Mouse (Mus musculus) lung, embryonic 14.5 days (tissue): ENCODE data around the gene Osm. TPM values are rescaled to one million over a fixed set of nuclear protein-coding genes. Genes with fewer than 3 reads are reported as not detected.

Source experiments
- ATAC-seq: fragments of 200-750 bp; cut with Nextera tagmentation; 2 replicates; pipeline ENCODE4 v1.8.0; 2017; ENCODE audit warnings: mild to moderate bottlenecking, moderate TSS enrichment, moderate library complexity; ENCODE audit not compliant: insufficient read depth
- DNase-seq: peaks from one replicate; pipeline ENCODE4 v3.0.0-alpha.2; 2015
- H3K27ac ChIP-seq: fragments of 300-500 bp; sonication (generic); 2 replicates; pipeline ENCODE4 v1.5.1; 2014; ENCODE audit warnings: low read depth, mild to moderate bottlenecking, moderate library complexity
- H3K27me3 ChIP-seq: fragments of 300-500 bp; sonication (generic); 2 replicates; pipeline ENCODE4 v1.6.1; 2014; ENCODE audit warnings: low read length, control low read depth; ENCODE audit not compliant: insufficient read depth
- H3K36me3 ChIP-seq: fragments of 300-500 bp; sonication (generic); 2 replicates; pipeline ENCODE4 v1.6.1; 2014; ENCODE audit warnings: control low read depth; ENCODE audit not compliant: insufficient read depth
- H3K4me1 ChIP-seq: fragments of 300-500 bp; sonication (generic); 2 replicates; pipeline ENCODE4 v1.6.1; 2014; ENCODE audit warnings: antibody characterized with exemption, control low read depth; ENCODE audit not compliant: insufficient read depth
- H3K4me2 ChIP-seq: fragments of 300-500 bp; sonication (generic); 2 replicates; pipeline ENCODE4 v1.6.1; 2014; ENCODE audit warnings: mild to moderate bottlenecking
- H3K4me3 ChIP-seq: fragments of 300-500 bp; sonication (generic); 2 replicates; pipeline ENCODE4 v1.5.1; 2014; ENCODE audit warnings: low read depth, low read length
- H3K9ac ChIP-seq: fragments of 300-500 bp; sonication (generic); 2 replicates; pipeline ENCODE4 v1.6.1; 2014
- H3K9me3 ChIP-seq: fragments of 300-500 bp; sonication (generic); 2 replicates; pipeline ENCODE4 v1.6.1; 2016; ENCODE audit warnings: low read depth, low read length, control low read depth
- CTCF ChIP-seq: IDR thresholded peaks from 2 replicates; pipeline ENCODE4 v1.5.1; 2016; ENCODE audit warnings: antibody characterized with exemption, low read depth
- WGBS: fragments of 180-500 bp; shearing (Covaris S2); extraction: QIAGEN DNeasy Blood & Tissue Kit; methylation state at CpG from one replicate; pipeline ENCODE4 v1.1.7; 2014; 5-methylcytosine and 5-hydroxymethylcytosine counted together
- polyA plus RNA-seq: library from polyadenylated mRNA; unstranded; fragments of >200 nt; fragmentation: Nextera tagmentation; extraction: Ambion mirVana; gene quantifications from 2 replicates; pipeline ENCODE4 v1.2.1, GENCODE M21; 2014

The Osm gene
- polyA plus RNA-seq, 1 experiment from 2014 or later = not detected

- Histone ChIP-seq H3K27ac (no peak overlapping the region), H3K36me3 (no peaks in the 10 kb centered on the region), H3K4me1 (no peaks in the 10 kb centered on the region), H3K4me3 (no peak overlapping the region), H3K4me2 (no peak overlapping the region), H3K9me3 (no peaks in the 10 kb centered on the region), H3K27me3 (no peaks in the 10 kb centered on the region), H3K9ac (no peak overlapping the region)
- DNase-seq (no peak), ATAC-seq (no peak)
- TF ChIP-seq CTCF = no peak
- WGBS = 90% methylated on average over 2 of the region's 2 CpGs
These were observed 4.8 kb upstream of the Osm start for GRCm38 (mm10) chr11:4231435-4231834.

GRCm38 (mm10) chr11:4232644-4233043 lies 3.6 kb upstream of the Osm start:
- Histone ChIP-seq H3K4me2 (no peak overlapping the region), H3K9ac (no peak overlapping the region), H3K27me3 (no peaks in the 10 kb centered on the region), H3K9me3 (no peaks in the 10 kb centered on the region), H3K36me3 (no peaks in the 10 kb centered on the region), H3K4me3 (no peak overlapping the region), H3K27ac (no peak overlapping the region), H3K4me1 (no peaks in the 10 kb centered on the region)
- ATAC-seq = no peak
- peak; percentile 24 for DNase-seq
- 43% methylated on average over 12 of the region's 12 CpGs for WGBS
- TF ChIP-seq CTCF = no peak

- no peaks in the 10 kb centered on the region for H3K4me1 ChIP-seq
- DNase-seq (no peak), ATAC-seq (no peak)
- WGBS = 76% methylated on average over 6 of the region's 6 CpGs
- TF ChIP-seq CTCF = no peak
- no peaks in the 10 kb centered on the region for H3K27me3 ChIP-seq
- H3K4me2 ChIP-seq = no peak overlapping the region
- H3K36me3 ChIP-seq = no peaks in the 10 kb centered on the region
- H3K9me3 ChIP-seq = no peaks in the 10 kb centered on the region
- H3K9ac ChIP-seq = no peak overlapping the region
- no peak overlapping the region for H3K4me3 ChIP-seq
- no peak overlapping the region for H3K27ac ChIP-seq
These were observed 1.1 kb upstream of the Osm start for GRCm38 (mm10) chr11:4235052-4235655.

- H3K4me2 ChIP-seq = no peak overlapping the region
- no peak overlapping the region for H3K27ac ChIP-seq
- H3K4me1 ChIP-seq = no peaks in the 10 kb centered on the region
- no peaks in the 10 kb centered on the region for H3K27me3 ChIP-seq
- 87% methylated on average over 21 of the region's 21 CpGs for WGBS
- TF ChIP-seq CTCF = no peak
- H3K9me3 ChIP-seq = no peaks in the 10 kb centered on the region
- no peak for DNase-seq
- no peak for ATAC-seq
- no peaks in the 10 kb centered on the region for H3K36me3 ChIP-seq
- H3K4me3 ChIP-seq = no peak overlapping the region
- no peak overlapping the region for H3K9ac ChIP-seq
These were observed 387 bp downstream of the Osm start for GRCm38 (mm10) chr11:4236546-4237067.

GRCm38 (mm10) chr11:4237389-4237912 lies 1.2 kb downstream of the Osm start:
- H3K27ac ChIP-seq = no peak overlapping the region
- H3K9ac ChIP-seq = no peak overlapping the region
- 75% methylated on average over 18 of the region's 18 CpGs for WGBS
- DNase-seq = no peak
- H3K4me2 ChIP-seq = no peak overlapping the region
- ATAC-seq = no peak
- H3K4me3 ChIP-seq = no peak overlapping the region
- no peak for TF ChIP-seq CTCF
- H3K9me3 ChIP-seq = no peaks in the 10 kb centered on the region
- H3K36me3 ChIP-seq = no peaks in the 10 kb centered on the region
- no peaks in the 10 kb centered on the region for H3K4me1 ChIP-seq
- no peaks in the 10 kb centered on the region for H3K27me3 ChIP-seq

GRCm38 (mm10) chr11:4238167-4238566 lies 1.9 kb downstream of the Osm start:
- 83% methylated on average over 6 of the region's 6 CpGs for WGBS

GRCm38 (mm10) chr11:4239691-4240090 lies 3.5 kb downstream of the Osm start:
- no peaks in the 10 kb centered on the region for H3K36me3 ChIP-seq
- H3K4me3 ChIP-seq = no peak overlapping the region
- H3K9me3 ChIP-seq = no peaks in the 10 kb centered on the region
- no peak overlapping the region for H3K4me2 ChIP-seq
- ATAC-seq = no peak
- no peak overlapping the region for H3K27ac ChIP-seq
- H3K9ac ChIP-seq = no peak overlapping the region
- no peak for TF ChIP-seq CTCF
- no peak for DNase-seq
- WGBS = 87% methylated on average over 23 of the region's 23 CpGs
- H3K27me3 ChIP-seq = no peaks in the 10 kb centered on the region
- no peaks in the 10 kb centered on the region for H3K4me1 ChIP-seq

More at GRCm38 (mm10) chr11:4238167-4238566, 1.9 kb downstream of the Osm start:
- Histone ChIP-seq H3K4me1 (no peaks in the 10 kb centered on the region), H3K9ac (no peak overlapping the region), H3K9me3 (no peaks in the 10 kb centered on the region), H3K36me3 (no peaks in the 10 kb centered on the region), H3K4me2 (no peak overlapping the region), H3K4me3 (no peak overlapping the region), H3K27ac (no peak overlapping the region), H3K27me3 (no peaks in the 10 kb centered on the region)
- DNase-seq (no peak), ATAC-seq (no peak)
- no peak for TF ChIP-seq CTCF
